Mouse (Mus musculus): Measurements from ENCODE around the gene Dohh.

- TF ChIP-seq JUN (IDR thresholded peaks at IDR 0.05; ENCODE audit: insufficient read depth, low read depth, low read length) (no peak), MXI1 (IDR thresholded peaks at IDR 0.05; ENCODE audit: low read depth, low read length) (no peak), HCFC1 (IDR thresholded peaks at IDR 0.05; ENCODE audit: low read depth, low read length) (no peak), SMC3 (IDR thresholded peaks at IDR 0.05; ENCODE audit: low read depth, low read length) (no peak), ETS1 (conservative IDR thresholded peaks at IDR 0.05; ENCODE audit: low read depth, low read length) (no peak), ELF1 (IDR thresholded peaks at IDR 0.05; ENCODE audit: low read depth, low read length) (no peak), POLR2A (IDR thresholded peaks at IDR 0.05; ENCODE audit: low read depth, low read length) (no peak), MAZ (IDR thresholded peaks at IDR 0.05; ENCODE audit: low read depth, low read length) (no peak), CHD2 (IDR thresholded peaks at IDR 0.05; ENCODE audit: low read length) (no peak), CTCF (conservative IDR thresholded peaks at IDR 0.05 in 1 of 2, IDR thresholded peaks at IDR 0.05 in 1 of 2; ENCODE audit: low read depth in 2 of 2, low read length in 2 of 2) (no peak), ZNF384 (IDR thresholded peaks at IDR 0.05; ENCODE audit: low read depth, low read length) (no peak), PAX5 (IDR thresholded peaks at IDR 0.05; ENCODE audit: low read length) (no peak)
Observed at GRCm38 (mm10) chr10:81399296-81399695, 15.1 kb downstream of the Dohh start.

Measured in CH12.LX (cell line).